Mouse (Mus musculus) cortical plate, adult 2 months (tissue): ENCODE data around the gene Muc1. TPM values are rescaled to one million over a fixed set of nuclear protein-coding genes. Genes with fewer than 3 reads are reported as not detected.
"Not testable (repeated sequence)": the region's sequence is repeated elsewhere in the genome, so short reads cannot be mapped to it uniquely, and the experiment has no call there.

Experiments used
- H3K27ac ChIP-seq: fragments of 200-500 bp; 2 replicates; pipeline ENCODE4 v1.5.1; 2012; ENCODE audit warnings: low read length, control low read depth, inconsistent platforms; ENCODE audit not compliant: insufficient read depth
- H3K4me1 ChIP-seq: fragments of 200-500 bp; 2 replicates; pipeline ENCODE4 v1.6.1; 2011; ENCODE audit warnings: low read length; ENCODE audit not compliant: control insufficient read depth, insufficient read depth
- H3K4me3 ChIP-seq: fragments of 200-500 bp; 2 replicates; pipeline ENCODE4 v1.5.1; 2011; ENCODE audit warnings: mild to moderate bottlenecking, low read length, control low read depth; ENCODE audit not compliant: insufficient read depth
- CTCF ChIP-seq: fragments of 200-500 bp; IDR thresholded peaks from 2 replicates; pipeline ENCODE4 v1.5.1; 2011; ENCODE audit warnings: mild to moderate bottlenecking, control low read depth, low read length; ENCODE audit not compliant: insufficient read depth; ENCODE audit errors: extremely low read depth
- POLR2A ChIP-seq: fragments of 200-500 bp; IDR thresholded peaks from 2 replicates; pipeline ENCODE4 v1.6.1; 2011; ENCODE audit warnings: mild to moderate bottlenecking, low read length, control low read depth; ENCODE audit not compliant: insufficient read depth; ENCODE audit errors: extremely low read depth
- polyA plus RNA-seq: library from polyadenylated mRNA; depleted of rRNA; stranded (reverse); fragments of >200 nt; gene quantifications from 2 replicates; pipeline ENCODE4 v1.2.3, GENCODE M21; 2012

Gene Muc1
- polyA plus RNA-seq, 1 experiment: 0.88 TPM

DNA sequence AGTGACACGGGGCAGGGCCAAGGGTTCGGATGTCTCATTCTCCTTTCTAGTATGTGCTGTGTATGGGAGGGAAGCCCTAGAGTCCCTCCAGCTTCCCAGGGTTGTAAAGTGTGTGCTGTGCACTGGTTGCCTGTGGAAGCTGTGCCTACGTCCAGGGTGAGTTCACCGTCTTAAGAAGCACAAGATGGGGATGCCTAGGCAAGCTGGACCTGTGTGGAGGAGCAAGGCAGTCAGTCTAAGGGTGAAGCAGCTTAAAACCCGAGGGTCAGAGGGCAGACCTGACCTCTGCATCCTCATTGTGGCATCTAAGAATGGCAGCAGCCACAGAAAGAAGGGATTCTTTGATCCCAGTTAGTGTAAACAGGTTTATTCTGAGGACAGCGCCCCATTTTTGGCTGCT, 20.1 kb upstream of the Muc1 start:
- Histone ChIP-seq H3K4me1 (0 out of 2 replicates have a peak, but pooled peaks cover 2% of the 10 kb centered on the region), H3K27ac (no peak overlapping the region), H3K4me3 (no peak overlapping the region)
- TF ChIP-seq CTCF (no peak), POLR2A (peak; percentile 3; the same call in 1 of the 2 replicates)

DNA sequence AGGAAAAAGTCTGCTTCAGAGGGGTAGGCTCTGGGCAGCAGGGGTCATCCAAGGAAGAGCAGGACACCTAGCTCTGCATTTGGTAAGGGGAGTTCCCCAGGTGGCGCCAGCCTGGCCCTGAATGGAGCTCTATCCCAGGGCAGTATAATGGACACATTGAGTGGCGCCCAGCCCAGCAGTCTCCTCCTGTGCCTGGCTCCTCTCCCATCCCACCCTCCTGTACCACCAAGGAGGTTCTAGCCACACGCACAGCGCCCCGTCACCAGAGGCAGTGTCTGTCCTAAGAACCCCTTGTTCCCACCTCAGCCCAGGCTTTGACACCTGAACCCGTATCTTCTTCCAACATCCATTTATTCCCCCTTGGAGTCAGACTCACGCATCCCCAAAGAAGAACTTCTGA, 19.1 kb upstream of the Muc1 start:
- TF ChIP-seq CTCF (no peak), POLR2A (peak; percentile 20; the same call in 1 of the 2 replicates)
- Histone ChIP-seq H3K4me3 (no peak overlapping the region), H3K4me1 (0 out of 2 replicates have a peak, but pooled peaks cover 2% of the 10 kb centered on the region), H3K27ac (no peak overlapping the region)

DNA sequence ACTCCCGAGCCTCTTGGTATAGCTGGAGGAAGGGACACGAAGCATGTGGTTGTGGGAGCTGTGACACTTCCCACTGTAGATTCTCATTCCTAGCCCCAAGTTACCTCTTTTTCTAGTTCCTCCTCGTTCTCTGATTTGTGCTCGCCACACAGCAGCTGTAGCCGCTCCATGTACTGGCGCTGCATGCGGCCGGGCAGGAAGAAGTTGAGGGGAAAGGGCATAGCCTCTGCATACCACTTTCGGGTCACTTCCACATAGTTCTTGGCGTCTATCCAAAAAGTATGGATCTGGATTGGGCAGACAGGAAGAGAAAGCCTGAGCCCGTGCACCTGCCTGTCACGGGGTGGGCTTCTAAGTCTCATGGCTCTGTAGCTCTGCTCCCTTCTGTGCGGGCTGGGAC, 18.7 kb upstream of the Muc1 start:
- Histone ChIP-seq H3K4me1 (0 out of 2 replicates have a peak, but pooled peaks cover 2% of the 10 kb centered on the region), H3K27ac (no peak overlapping the region), H3K4me3 (no peak overlapping the region)
- TF ChIP-seq POLR2A: no peak
- no peak for TF ChIP-seq CTCF

DNA sequence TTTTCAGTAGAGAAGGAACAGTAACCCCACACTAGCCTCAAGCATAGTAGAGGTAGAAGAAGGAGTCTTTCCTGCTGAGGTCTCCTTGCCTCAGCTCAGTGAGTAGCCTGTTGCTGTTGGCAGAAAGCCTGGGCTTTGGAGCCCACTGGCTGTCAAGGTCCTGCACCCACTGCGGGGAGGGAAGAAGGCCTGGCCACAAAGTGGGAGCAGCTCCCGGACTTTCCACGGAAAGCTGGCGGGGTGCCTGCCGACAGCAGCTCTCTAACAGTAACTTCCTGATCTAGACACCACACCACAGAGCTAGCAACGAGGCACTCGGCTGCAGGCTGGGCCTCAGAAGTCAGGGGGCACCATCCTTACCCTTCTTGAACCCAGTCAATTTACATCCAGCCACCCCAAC, 18.1 kb upstream of the Muc1 start:
- TF ChIP-seq CTCF (no peak), POLR2A (no peak)
- Histone ChIP-seq H3K4me1 (0 out of 2 replicates have a peak, but pooled peaks cover 2% of the 10 kb centered on the region), H3K27ac (no peak overlapping the region), H3K4me3 (no peak overlapping the region)

DNA sequence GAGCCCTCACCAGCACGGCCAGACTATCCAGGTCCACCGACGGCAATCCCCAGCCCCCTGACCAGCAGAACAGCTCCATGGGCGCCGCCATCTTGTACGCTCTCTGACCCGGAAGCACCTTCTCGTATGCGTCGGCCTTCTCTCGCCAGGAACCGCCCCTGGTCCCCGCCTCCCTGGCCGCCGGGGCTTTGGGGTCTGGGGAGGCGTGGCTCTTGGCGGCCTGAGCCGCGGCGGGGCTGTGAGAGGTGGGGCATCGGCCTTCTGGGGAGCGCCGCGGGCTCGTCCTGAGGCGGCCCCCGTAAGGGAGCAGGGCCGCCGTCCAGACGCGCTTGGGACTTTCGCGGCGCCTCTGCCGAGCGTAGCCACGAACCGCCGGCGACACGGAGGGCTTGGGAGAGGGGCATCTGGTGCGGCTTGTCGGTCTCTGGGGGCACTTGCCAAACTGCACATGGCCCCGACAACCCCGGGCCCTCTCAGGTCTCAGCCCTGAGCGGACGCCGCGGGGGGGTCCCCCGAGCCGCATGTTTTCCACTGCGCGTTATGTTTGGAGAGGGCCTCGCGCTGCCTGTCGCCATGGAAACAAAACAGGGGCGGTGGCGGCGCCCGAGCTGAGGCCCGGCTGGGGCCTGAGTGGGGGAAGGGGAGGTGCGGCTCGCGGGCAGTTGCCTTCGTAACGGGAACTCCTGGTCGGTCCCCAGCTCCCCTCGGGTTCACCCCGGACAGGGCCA, 14.9 kb upstream of the Muc1 start:
- peak; percentile 57; the same call in 1 of the 2 replicates for TF ChIP-seq POLR2A
- TF ChIP-seq CTCF: no peak
- Histone ChIP-seq H3K4me1 (0 out of 2 replicates have a peak, but pooled peaks cover 2% of the 10 kb centered on the region), H3K27ac (peak overlapping the region; percentile 76), H3K4me3 (peak overlapping the region; percentile 80)

DNA sequence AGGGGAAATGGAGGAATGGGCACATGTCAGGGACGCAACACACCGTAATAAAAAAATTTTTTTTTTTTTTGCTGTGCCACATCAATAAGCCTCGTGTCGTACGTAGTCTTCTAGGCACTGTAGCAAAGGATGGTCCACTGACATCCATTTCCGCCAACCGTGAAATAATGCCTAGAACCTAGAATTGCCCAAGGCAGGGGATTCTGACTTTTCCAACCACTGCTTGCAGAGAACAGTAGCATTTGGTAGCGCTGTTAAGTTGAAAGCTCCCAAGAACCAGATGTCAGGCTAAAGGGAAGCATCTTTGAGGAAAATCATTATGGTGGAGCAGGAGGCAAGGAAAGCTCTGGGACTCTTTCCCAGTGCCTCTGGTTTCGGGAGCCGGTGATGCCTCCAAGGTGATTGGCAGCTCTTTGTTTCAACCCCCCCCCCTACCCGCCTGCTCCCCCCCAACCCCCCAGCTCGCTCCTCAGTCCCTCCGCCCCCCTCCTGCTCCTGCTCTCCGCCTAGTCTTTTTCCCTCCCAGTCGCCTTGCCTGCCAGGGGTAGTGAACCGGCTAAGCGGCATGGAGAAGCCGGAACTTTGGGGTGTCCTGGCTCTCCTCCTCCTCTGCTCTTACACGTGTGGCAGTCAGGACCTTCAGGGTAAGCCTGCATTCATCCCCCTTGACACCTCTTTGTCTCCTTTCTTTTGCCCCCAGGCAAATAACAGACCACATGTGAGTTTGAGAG, 14.0 kb upstream of the Muc1 start, which contains the start of gene Thbs3:
Gene Thbs3, plus strand, starts transcription at position 500 of the 731 bp plus-strand sequence.
- Histone ChIP-seq H3K27ac (peak within 1 kb of the TSS; percentile 76), H3K4me1 (0 out of 2 replicates have a peak, but pooled peaks cover 2% of the 10 kb centered on the region), H3K4me3 (peak within 1 kb of the TSS; percentile 80)
- TF ChIP-seq POLR2A (no peak), CTCF (no peak)

DNA sequence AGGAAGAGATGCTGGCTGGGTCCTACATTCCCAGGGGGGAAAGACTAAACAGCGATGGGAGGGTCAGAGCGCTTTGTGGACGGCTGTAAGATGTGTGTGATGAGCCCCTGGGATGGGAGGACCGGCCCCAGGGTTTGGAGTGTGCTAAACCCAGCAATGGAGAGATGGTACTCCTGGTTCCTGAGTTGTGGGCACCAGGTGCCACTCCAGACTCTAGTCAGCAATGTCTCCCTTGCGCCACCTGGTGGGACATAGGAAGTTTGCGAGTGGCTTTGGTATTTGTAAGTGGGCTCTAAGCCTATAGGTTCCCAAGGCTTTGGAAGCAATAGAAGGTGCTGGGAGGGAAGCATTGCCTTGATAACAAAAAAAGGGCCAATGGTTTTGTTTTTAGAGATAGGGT, 13.0 kb upstream of the Muc1 start:
- TF ChIP-seq CTCF (peak; percentile 93), POLR2A (no peak)
- H3K27ac ChIP-seq: no peak overlapping the region
- no peak overlapping the region for H3K4me3 ChIP-seq
- H3K4me1 ChIP-seq: 0 out of 2 replicates have a peak, but pooled peaks cover 2% of the 10 kb centered on the region

DNA sequence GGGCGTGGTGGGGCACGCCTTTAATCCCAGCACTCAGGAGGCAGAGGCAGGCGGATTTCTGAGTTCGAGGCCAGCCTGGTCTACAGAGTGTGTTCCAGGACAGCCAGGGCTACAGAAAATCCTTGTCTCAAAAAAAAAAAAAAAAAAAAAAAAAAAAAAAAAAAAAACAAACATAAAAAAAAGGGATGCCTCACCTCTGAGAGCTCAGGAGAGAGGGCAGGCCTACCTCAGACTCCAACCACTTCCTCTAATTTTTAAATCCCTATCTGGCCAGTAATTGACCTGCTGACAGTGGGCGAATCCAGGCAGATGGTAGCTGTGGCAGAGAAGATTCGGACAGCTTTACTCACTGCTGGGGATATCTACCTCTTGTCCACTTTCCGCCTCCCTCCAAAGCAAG, 12.4 kb upstream of the Muc1 start:
- not testable (repeated sequence) for H3K4me1 ChIP-seq, H3K27ac ChIP-seq, H3K4me3 ChIP-seq

DNA sequence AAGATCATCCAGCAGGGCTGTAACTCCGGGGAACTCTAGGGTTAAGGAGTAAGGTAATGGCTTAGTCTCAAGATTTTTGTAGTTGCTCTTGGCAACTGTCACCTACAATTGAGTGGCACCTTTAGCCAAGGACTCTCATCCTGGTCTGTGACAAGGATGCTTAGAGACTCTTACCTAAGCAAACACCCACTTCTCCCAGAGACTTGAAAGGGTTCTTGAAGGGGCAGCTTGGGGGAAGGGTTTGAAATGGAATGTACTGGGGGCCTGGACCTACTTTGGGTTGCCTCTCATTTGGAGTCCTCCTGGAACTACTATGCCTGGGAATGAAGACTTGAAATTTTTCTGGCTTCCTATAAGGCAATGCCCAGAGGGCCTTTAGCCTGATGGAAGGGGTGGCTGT, 10.6 kb upstream of the Muc1 start:
- Histone ChIP-seq H3K27ac (no peak overlapping the region), H3K4me1 (no peaks in the 10 kb centered on the region)
- TF ChIP-seq POLR2A: no peak
- no peak for TF ChIP-seq CTCF

DNA sequence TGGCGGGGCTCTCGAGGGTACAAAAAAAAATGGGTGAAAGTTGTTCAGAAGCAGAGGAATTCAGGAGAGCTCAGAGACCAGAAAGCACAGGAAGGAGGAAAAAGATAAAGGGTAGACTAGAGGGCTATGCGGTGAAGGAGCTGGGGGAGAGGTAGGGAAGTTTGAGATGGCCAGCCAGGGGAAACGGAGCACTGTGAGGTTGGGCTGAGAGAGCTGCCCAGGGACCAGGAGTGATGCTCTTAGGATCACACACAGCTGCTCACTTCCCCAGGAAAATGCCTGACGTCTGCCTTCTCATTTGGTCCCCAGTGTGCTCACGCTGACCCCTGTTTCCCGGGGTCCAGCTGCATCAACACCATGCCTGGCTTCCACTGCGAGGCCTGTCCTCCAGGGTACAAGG, 9.3 kb upstream of the Muc1 start:
- H3K27ac ChIP-seq: no peak overlapping the region
- peaks cover 1% of the 10 kb centered on the region; the same call in 1 of the 2 replicates for H3K4me1 ChIP-seq
- TF ChIP-seq POLR2A: no peak
- TF ChIP-seq CTCF: no peak

More for the DNA sequence above, 10.6 kb upstream of the Muc1 start:
- no peak overlapping the region for H3K4me3 ChIP-seq

DNA sequence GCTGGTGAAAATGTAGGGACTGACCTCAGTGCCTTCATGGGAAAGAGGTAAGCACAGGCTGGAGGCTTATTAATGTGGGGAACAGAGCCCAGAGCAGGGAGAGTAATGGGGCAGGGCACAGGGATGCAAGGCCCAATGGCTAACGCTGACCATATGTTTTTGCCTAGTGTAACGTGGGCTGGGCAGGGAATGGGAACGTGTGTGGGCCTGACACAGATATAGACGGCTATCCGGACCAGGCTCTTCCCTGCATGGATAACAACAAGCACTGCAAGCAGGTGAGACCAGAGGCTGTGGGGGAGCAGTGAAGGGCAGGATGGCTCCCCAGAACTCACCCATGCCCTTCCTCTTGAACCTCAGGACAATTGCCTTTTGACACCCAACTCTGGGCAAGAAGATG, 7.7 kb upstream of the Muc1 start:
- TF ChIP-seq POLR2A (no peak), CTCF (no peak)
- Histone ChIP-seq H3K27ac (0 out of 2 replicates have a peak overlapping the region, but pooled peaks have one; percentile 27), H3K4me1 (peaks cover 1% of the 10 kb centered on the region; the same call in 1 of the 2 replicates), H3K4me3 (no peak overlapping the region)

More for the DNA sequence above, 9.3 kb upstream of the Muc1 start:
- no peak overlapping the region for H3K4me3 ChIP-seq
